Mouse (Mus musculus) 3134 (cell line): ENCODE data around the gene Tmem30c.
"Not testable (repeated sequence)": the region's sequence is repeated elsewhere in the genome, so short reads cannot be mapped to it uniquely, and the experiment has no call there.

Experiments used
- DNase-seq: peaks from one replicate; pipeline ENCODE4 v3.0.0-alpha.2; 2011; ENCODE audit warnings: low spot score; ENCODE audit not compliant: insufficient read length; ENCODE audit errors: extremely low read depth

The Tmem30c gene

DNA sequence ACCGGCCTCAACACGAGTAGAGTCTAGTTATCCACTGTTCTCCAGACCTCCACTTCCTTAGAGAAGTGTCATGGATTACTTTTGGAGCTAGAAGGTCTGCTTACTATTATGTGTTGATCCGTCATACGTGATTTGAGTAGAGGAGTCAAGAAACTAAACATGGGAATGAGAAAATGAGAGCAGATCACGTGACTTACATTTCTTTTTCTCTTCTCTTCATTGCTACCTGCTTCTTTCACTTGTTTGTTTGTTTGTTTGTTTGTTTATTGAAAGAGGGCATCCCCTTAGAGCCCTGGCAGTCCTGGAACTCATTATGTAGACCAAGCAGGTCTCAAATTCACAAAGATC lies 49.8 kb downstream of the Tmem30c start:
- no peak for DNase-seq

DNA sequence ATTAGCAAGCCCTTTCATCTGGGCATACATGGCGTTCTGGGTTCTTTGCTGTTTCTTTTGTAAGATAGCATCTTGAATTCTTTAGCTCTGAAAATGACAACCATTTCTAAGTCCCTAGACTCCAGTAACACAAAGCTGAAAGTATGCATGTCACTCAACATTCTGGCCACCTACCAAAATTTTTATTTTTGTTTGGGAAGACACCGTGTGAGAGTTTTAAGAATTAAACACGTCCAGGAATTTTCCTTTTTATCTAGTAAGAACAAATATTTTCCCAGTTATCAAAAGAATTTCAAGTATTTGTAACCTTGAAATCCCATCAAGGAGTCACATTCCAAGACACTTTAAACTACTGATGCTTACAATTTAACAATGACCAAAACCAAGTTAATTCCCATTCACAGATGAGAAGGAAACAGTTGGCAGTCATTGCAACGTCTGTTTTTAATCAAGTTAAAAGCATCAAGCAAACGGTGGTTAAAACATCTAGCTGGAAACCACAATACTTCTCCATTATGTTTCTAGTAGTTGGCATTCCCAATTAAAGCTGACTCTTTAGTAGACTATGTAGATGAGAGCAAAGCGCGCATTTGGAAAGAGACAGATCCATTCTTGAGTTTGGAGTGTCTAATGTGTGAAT lies 56.7 kb downstream of the Tmem30c start:
- no peak for DNase-seq

DNA sequence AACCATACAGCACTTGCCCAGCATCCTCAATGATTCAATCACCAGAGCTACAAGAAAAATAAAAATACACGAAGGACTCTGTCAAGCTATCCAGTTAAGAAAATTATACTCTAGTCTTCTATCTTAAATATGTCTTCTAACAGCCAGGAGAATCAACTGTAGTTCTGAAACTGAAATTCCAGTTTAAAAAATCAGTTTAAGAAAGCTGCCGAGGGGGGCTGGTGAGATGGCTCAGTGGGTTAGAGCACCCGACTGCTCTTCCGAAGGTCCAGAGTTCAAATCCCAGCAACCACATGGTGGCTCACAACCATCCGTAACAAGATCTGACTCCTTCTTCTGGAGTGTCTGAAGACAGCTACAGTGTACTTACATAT lies 60.7 kb downstream of the Tmem30c start:
- not testable (repeated sequence) for DNase-seq

DNA sequence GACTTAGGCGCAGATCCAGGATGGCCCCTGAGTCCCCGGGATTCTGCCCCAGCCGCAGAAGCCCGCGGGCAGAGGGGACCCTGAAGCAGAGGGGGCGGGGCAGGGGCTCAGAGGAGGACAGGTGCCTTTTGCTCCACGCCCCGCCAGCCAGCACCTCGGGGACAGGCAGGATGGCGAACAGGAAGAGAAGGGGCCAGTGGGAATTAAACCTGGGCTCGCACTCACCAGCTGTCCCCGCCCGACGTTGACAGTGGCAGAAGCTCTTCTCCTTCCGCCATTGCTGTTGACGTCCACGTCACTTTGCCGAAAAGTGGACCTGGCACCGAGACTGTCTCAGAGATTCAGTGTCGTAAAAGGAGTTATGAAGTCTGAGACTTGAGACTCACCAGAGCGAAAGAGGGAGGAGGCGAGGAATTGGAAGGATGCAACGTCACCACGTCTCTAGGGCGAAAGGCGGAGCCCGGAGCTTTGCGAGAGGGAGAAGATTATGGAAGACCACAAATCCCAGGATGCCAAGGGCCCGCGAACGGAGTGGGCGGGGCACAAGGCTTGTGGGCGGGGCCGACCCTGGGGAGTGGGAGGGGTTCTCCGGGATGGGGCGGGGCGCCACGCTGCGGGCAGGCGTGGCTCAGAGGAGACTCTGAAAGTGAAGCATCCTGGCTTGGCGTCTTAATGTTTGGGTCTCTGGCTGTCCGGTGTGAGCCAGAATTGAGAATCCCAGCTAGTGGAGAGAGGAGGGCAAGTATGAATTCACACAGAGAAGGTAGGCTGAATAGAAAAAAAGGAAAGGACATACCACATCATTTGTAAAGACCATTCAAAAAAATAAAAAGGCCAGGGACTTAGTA lies 61.4 kb downstream of the Tmem30c start, which contains the start of gene Tbc1d23:
Gene Tbc1d23 (minus strand): TSS at position 416 of the 848 bp plus-strand sequence.
- DNase-seq = peak; percentile 97

DNA sequence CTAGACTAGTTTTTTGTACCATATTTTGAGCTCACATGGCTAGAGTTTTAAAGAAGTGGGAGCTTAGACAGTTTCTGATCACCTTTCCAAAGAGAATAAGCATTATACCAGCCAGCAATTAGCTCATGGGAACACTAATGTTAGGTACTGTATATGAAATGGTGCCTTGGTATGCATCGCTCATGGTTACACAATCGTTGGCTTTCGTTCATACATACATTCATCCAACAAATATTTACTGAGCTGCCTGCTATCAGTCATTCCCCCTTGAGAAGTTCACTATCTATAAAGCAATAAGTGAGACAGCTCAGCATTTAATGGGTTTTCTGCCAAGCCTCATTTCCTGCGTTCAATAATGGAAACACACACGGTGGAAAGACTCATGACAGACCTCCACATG lies 66.2 kb downstream of the Tmem30c start:
- no peak for DNase-seq

DNA sequence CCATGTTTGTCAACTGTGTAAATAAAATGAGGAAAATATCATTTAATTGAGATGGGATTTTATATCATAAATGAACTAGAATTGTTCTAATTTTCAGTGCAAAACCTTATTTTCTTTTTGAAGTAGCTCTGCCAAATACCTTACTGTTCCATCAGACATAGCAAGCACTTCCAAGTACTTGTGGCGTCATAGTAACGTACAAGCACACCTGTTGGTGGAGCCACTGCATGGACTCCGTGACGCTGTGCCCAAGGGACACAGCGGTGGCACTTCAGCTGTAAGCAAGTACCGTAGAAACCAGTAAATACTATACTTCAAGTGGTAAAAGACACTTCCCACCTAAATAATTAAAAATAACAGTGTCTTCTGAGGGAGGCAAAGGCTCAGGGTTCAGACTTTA lies 72.3 kb downstream of the Tmem30c start:
- no peak for DNase-seq
